Mouse (Mus musculus) spleen, adult 2 months (tissue): ENCODE data around the gene Bcor.

ENCODE experiments used
- CTCF ChIP-seq: fragments of 200-500 bp; IDR thresholded peaks from 2 replicates; pipeline ENCODE4 v1.5.1; 2011; ENCODE audit warnings: mild to moderate bottlenecking, inconsistent platforms; ENCODE audit not compliant: insufficient read depth, insufficient read length, insufficient replicate concordance; ENCODE audit errors: extremely low read depth
- POLR2A ChIP-seq: fragments of 200-500 bp; IDR thresholded peaks from 2 replicates; pipeline ENCODE4 v1.6.1; 2011; ENCODE audit warnings: low read depth, low read length, inconsistent platforms

DNA sequence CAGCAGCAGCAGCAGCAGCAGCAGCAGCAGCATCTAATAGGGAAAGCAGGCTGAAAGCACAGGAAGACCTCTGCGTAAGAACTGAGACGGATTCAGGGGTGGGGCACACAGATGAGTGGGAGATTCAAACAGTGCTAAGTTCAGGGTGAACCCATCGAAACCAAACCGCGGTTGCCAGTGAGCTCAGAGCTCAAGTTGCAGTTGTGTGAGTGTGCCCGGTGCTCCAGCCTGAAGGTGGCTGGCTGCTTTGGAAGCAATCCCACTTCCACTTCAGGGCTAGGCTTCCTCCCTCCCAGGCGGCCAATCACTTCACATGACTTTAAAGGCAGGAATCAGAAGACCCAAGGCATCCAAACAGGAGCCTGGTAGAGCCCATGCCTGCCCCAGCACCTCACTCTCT lies 44.0 kb downstream of the Bcor start:
- TF ChIP-seq CTCF: no peak
- no peak for TF ChIP-seq POLR2A
